Mouse (Mus musculus): Measurements from ENCODE around the gene Eif3l. TPM values are rescaled to one million over a fixed set of nuclear protein-coding genes. Genes with fewer than 3 reads are reported as not detected.
A peak's percentile ranks its signal among the peaks of the same experiment; 100 is the strongest.

Eif3l gene
- polyA plus RNA-seq, 1 experiment from 2014 or later: 209 TPM

DNA sequence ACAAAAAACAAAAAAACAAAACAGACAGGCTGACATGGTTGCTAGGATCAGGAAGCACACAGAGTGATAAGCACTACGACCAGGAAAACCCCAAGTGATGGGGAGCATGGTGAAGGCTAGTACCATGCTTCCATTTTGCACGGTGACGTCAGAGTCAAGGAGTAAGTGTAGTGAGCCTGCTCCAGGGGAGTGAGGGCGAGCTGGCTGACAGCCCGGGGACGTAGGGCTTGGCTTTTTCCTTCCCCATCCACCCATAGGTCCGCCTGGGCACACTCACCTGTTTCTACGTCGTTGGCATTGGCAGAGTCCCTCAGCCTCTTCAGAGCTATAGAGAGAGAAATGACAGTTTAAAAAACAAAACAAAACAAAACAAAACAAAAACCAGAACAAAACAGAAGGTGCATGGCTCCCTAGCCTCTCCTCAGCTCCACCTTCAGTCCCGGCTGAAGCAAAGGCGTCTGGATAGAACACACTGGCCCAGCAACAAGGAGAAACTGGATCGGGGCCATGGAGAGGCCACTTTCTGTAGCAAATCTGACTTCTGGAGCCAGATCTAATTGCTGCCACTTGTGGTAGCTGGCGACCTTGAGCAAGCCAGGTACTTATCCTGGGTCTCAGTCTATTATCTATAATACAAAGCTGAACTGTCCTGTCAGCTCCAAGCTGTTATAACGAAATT lies 14.0 kb upstream of the Eif3l start:
- H3K9me3 ChIP-seq (replicated peaks; ENCODE audit: control insufficient read depth, low read length): no peaks in the 10 kb centered on the region
- no peaks in the 10 kb centered on the region for H3K27me3 ChIP-seq (replicated peaks; ENCODE audit: control insufficient read depth, insufficient read depth, low read length)
- no peak overlapping the region for H3K4me3 ChIP-seq (ENCODE audit: low read depth, low read length)
- ATAC-seq (no peak), DNase-seq (ENCODE audit: low spot score) (no peak)
- H3K9ac ChIP-seq (ENCODE audit: low read length): no peak overlapping the region
- H3K4me2 ChIP-seq (ENCODE audit: low read length): peak overlapping the region; percentile 82; the same call in 1 of the 2 replicates
- no peak overlapping the region for H3K27ac ChIP-seq (ENCODE audit: low read depth, low read length)
- H3K4me1 ChIP-seq (ENCODE audit: control insufficient read depth, insufficient read depth, low read length): peaks cover 2% of the 10 kb centered on the region; the same call in 1 of the 2 replicates
- WGBS: 84% methylated on average over 14 of the region's 14 CpGs
- peaks cover 51% of the 10 kb centered on the region for H3K36me3 ChIP-seq (ENCODE audit: control insufficient read depth, insufficient read depth, low read length)

DNA sequence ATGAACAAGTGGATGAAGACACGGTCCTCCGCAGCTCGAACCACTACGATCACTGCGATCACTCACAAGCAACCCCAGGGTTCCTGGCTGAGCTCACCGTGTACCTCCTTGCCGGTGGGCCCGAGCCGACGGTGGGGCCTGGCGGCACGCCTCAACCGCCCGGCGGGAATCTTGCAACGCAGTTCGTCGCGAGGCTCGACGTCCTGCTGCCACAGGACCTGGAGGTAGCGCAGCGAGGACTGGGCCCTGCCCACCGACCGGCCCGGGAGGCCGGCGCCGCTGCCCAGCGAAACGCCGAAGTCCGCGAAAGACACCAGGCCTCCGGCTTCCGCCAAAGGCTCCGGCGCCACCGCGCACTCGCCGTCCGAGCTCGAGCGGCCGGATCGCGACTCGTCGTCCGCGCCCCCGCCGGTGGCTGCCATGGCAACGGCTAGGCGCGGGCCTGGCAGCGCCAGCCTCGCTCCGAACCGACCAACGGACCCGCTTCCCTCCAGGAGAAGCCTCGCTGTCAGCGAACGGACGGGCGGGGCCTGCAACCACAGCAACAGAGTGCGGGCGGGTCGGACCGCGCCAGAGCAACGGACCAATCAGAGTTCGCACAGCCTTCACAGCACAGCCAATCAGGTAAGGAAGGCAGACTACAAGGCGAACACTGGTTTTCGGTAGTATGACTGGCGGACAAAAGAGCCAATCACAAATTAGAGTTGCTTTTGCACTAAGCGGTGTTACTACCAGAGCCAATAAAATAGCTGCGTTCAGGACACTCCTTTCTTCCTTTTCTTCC lies 12.4 kb upstream of the Eif3l start, which contains the start of gene Ankrd54:
Gene Ankrd54, minus strand, starts transcription at position 518 of the 784 bp plus-strand sequence.
- Histone ChIP-seq H3K27me3 (replicated peaks; ENCODE audit: control insufficient read depth, insufficient read depth, low read length) (no peaks in the 10 kb centered on the region), H3K27ac (ENCODE audit: low read depth, low read length) (peak within 1 kb of the TSS; percentile 78), H3K9me3 (replicated peaks; ENCODE audit: control insufficient read depth, low read length) (no peaks in the 10 kb centered on the region), H3K4me3 (ENCODE audit: low read depth, low read length) (peak within 1 kb of the TSS; percentile 96), H3K36me3 (ENCODE audit: control insufficient read depth, insufficient read depth, low read length) (peaks cover 35% of the 10 kb centered on the region), H3K4me1 (ENCODE audit: control insufficient read depth, insufficient read depth, low read length) (peaks cover 2% of the 10 kb centered on the region; the same call in 1 of the 2 replicates), H3K9ac (ENCODE audit: low read length) (peak within 1 kb of the TSS; percentile 89), H3K4me2 (ENCODE audit: low read length) (peak within 1 kb of the TSS; percentile 82)
- peak; percentile 100 for ATAC-seq
- DNase-seq (ENCODE audit: low spot score): peak; percentile 100
- WGBS: under 1% methylated on average over 77 of the region's 80 CpGs

DNA sequence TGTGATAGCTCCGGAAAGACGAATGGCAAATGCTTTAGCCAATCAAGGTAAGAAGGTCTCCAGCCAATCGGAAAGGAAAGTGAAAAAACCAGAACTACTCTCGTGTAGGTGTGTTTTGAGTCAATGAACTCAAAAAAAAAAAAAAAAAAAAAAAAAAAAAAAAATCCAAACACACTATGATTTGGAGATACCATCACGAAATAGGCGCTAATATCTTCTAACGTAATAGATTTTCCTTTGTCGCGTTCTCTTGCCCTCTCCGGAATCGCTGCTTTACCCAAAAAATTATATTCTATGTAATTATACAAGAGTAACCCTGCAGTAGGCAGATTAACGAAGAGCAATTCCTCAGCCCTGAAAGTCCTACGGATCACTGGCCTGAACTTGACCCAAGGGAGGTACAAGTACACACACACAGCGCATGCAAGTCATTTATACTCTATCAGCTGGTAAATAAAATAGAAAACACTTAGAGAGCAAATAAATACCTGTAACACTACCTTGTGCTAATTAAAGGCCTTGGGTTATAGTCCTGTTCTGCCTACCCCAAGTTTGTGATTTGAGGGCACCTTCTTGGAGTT lies 11.7 kb upstream of the Eif3l start:
- no peak for DNase-seq (ENCODE audit: low spot score)
- no peaks in the 10 kb centered on the region for H3K27me3 ChIP-seq (replicated peaks; ENCODE audit: control insufficient read depth, insufficient read depth, low read length)
- H3K27ac ChIP-seq (ENCODE audit: low read depth, low read length): no peak overlapping the region
- peak overlapping the region; percentile 55 for H3K4me2 ChIP-seq (ENCODE audit: low read length)
- H3K36me3 ChIP-seq (ENCODE audit: control insufficient read depth, insufficient read depth, low read length): peaks cover 29% of the 10 kb centered on the region
- H3K4me1 ChIP-seq (ENCODE audit: control insufficient read depth, insufficient read depth, low read length): peaks cover 2% of the 10 kb centered on the region; the same call in 1 of the 2 replicates
- peak overlapping the region; percentile 47; the same call in 1 of the 2 replicates for H3K9ac ChIP-seq (ENCODE audit: low read length)
- WGBS: 9% methylated on average over 14 of the region's 14 CpGs
- ATAC-seq: no peak
- H3K9me3 ChIP-seq (replicated peaks; ENCODE audit: control insufficient read depth, low read length): no peaks in the 10 kb centered on the region
- H3K4me3 ChIP-seq (ENCODE audit: low read depth, low read length): peak overlapping the region; percentile 28

- DNase-seq (ENCODE audit: low spot score) (no peak), ATAC-seq (no peak)
- peaks cover 9% of the 10 kb centered on the region for H3K36me3 ChIP-seq (ENCODE audit: control insufficient read depth, insufficient read depth, low read length)
- H3K4me3 ChIP-seq (ENCODE audit: low read depth, low read length): no peak overlapping the region
- H3K27ac ChIP-seq (ENCODE audit: low read depth, low read length): no peak overlapping the region
- no peak overlapping the region for H3K4me2 ChIP-seq (ENCODE audit: low read length)
- H3K27me3 ChIP-seq (replicated peaks; ENCODE audit: control insufficient read depth, insufficient read depth, low read length): no peaks in the 10 kb centered on the region
- 75% methylated on average over 8 of the region's 8 CpGs for WGBS
- no peak overlapping the region for H3K9ac ChIP-seq (ENCODE audit: low read length)
- H3K4me1 ChIP-seq (ENCODE audit: control insufficient read depth, insufficient read depth, low read length): peaks cover 2% of the 10 kb centered on the region; the same call in 1 of the 2 replicates
- no peaks in the 10 kb centered on the region for H3K9me3 ChIP-seq (replicated peaks; ENCODE audit: control insufficient read depth, low read length)
These were observed 9.8 kb upstream of the Eif3l start for GRCm38 (mm10) chr15:79065086-79065770.

- H3K9ac ChIP-seq (ENCODE audit: low read length): no peak overlapping the region
- ATAC-seq: no peak
- no peaks in the 10 kb centered on the region for H3K27me3 ChIP-seq (replicated peaks; ENCODE audit: control insufficient read depth, insufficient read depth, low read length)
- no peak overlapping the region for H3K4me3 ChIP-seq (ENCODE audit: low read depth, low read length)
- H3K4me1 ChIP-seq (ENCODE audit: control insufficient read depth, insufficient read depth, low read length): peaks cover 2% of the 10 kb centered on the region; the same call in 1 of the 2 replicates
- 45% methylated on average over 2 of the region's 2 CpGs for WGBS
- H3K36me3 ChIP-seq (ENCODE audit: control insufficient read depth, insufficient read depth, low read length): no peaks in the 10 kb centered on the region
- H3K27ac ChIP-seq (ENCODE audit: low read depth, low read length): no peak overlapping the region
- H3K9me3 ChIP-seq (replicated peaks; ENCODE audit: control insufficient read depth, low read length): no peaks in the 10 kb centered on the region
- peak; percentile 15 for DNase-seq (ENCODE audit: low spot score)
- H3K4me2 ChIP-seq (ENCODE audit: low read length): no peak overlapping the region
These were observed 8.7 kb upstream of the Eif3l start for GRCm38 (mm10) chr15:79066276-79066675.

- DNase-seq (ENCODE audit: low spot score): no peak
- Histone ChIP-seq H3K4me3 (ENCODE audit: low read depth, low read length) (no peak overlapping the region), H3K36me3 (ENCODE audit: control insufficient read depth, insufficient read depth, low read length) (no peaks in the 10 kb centered on the region), H3K4me1 (ENCODE audit: control insufficient read depth, insufficient read depth, low read length) (0 out of 2 replicates have a peak, but pooled peaks cover 2% of the 10 kb centered on the region), H3K9ac (ENCODE audit: low read length) (no peak overlapping the region), H3K9me3 (replicated peaks; ENCODE audit: control insufficient read depth, low read length) (no peaks in the 10 kb centered on the region), H3K27me3 (replicated peaks; ENCODE audit: control insufficient read depth, insufficient read depth, low read length) (no peaks in the 10 kb centered on the region), H3K27ac (ENCODE audit: low read depth, low read length) (no peak overlapping the region), H3K4me2 (ENCODE audit: low read length) (no peak overlapping the region)
- no peak for ATAC-seq
- 81% methylated on average over 3 of the region's 3 CpGs for WGBS
These were observed 7.3 kb upstream of the Eif3l start for GRCm38 (mm10) chr15:79067631-79068030.

DNA sequence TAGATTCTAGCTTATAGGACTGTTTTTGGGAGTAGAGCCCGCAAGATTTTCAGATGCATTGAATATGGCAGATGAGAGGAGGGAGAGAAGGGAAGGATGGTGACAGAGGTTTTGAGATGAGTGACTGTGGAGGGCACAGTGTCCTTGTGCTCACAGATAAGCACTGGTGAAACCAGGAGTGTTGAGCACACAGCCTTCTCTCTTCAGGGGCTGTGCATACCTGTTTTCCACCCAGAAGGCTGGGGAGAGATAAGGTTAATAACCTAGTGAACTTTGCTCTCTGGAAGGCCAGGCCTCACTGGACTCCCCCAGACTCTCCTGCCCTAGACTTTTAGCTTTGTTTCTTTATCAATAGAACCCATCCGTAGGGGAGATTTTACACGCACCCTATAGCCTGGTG lies 6.6 kb upstream of the Eif3l start:
- 80% methylated on average over 3 of the region's 3 CpGs for WGBS
- ATAC-seq: no peak
- no peaks in the 10 kb centered on the region for H3K36me3 ChIP-seq (ENCODE audit: control insufficient read depth, insufficient read depth, low read length)

More for the DNA sequence above, 6.6 kb upstream of the Eif3l start:
- no peak overlapping the region for H3K4me3 ChIP-seq (ENCODE audit: low read depth, low read length)
- H3K9ac ChIP-seq (ENCODE audit: low read length): no peak overlapping the region
- H3K27me3 ChIP-seq (replicated peaks; ENCODE audit: control insufficient read depth, insufficient read depth, low read length): no peaks in the 10 kb centered on the region
- H3K9me3 ChIP-seq (replicated peaks; ENCODE audit: control insufficient read depth, low read length): no peaks in the 10 kb centered on the region
- H3K4me2 ChIP-seq (ENCODE audit: low read length): no peak overlapping the region
- H3K27ac ChIP-seq (ENCODE audit: low read depth, low read length): no peak overlapping the region
- 0 out of 2 replicates have a peak, but pooled peaks cover under 1% of the 10 kb centered on the region for H3K4me1 ChIP-seq (ENCODE audit: control insufficient read depth, insufficient read depth, low read length)
- no peak for DNase-seq (ENCODE audit: low spot score)

All from forebrain, embryonic 14.5 days (tissue).